Mouse (Mus musculus): ENCODE measurements around the gene Etv6. TPM values are rescaled to one million over a fixed set of nuclear protein-coding genes. Genes with fewer than 3 reads are reported as not detected.

Gene Etv6
- polyA plus RNA-seq, 1 experiment: 16.2 TPM

DNA sequence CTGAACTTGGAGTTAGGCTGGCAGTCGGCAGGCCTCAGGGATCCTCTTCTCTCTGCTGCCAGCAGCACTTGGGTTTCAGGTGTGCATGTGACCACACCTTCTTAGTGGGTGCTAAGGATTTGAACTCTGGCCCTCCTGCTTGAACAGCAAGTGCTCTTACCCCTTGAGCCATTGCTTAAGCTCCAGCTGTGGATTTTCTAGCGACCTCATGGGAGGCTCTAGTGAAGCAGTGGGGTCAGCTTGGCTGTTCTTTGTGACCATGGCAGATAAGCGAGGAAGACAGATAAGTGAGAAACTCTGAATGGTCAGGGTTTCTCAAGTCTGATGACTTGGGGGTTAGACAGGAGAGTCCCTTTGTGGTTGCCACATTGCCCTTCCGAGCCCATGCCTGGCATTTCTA lies 55.4 kb downstream of the Etv6 start:
- no peak overlapping the region for H3K27ac ChIP-seq (ENCODE audit: insufficient read depth, low read depth, low read length)
- H3K36me3 ChIP-seq (ENCODE audit: control insufficient read depth, insufficient read depth, low read length): peaks cover 5% of the 10 kb centered on the region; the same call in 1 of the 2 replicates
- peaks cover 18% of the 10 kb centered on the region; the same call in 1 of the 2 replicates for H3K4me1 ChIP-seq (ENCODE audit: control insufficient read depth, insufficient read depth, insufficient read length, low read length)
- 48% methylated on average over 4 of the region's 4 CpGs for WGBS
- H3K4me3 ChIP-seq (ENCODE audit: low read depth, low read length): no peak overlapping the region
- H3K27me3 ChIP-seq (ENCODE audit: control insufficient read depth, insufficient read depth, low read length): no peaks in the 10 kb centered on the region
- no peak for TF ChIP-seq POLR2A (IDR thresholded peaks at IDR 0.05; ENCODE audit: low read depth, low read length)
- TF ChIP-seq CTCF (IDR thresholded peaks at IDR 0.05; ENCODE audit: extremely low read depth, insufficient read length, insufficient replicate concordance, low read depth, low read length): no peak

DNA sequence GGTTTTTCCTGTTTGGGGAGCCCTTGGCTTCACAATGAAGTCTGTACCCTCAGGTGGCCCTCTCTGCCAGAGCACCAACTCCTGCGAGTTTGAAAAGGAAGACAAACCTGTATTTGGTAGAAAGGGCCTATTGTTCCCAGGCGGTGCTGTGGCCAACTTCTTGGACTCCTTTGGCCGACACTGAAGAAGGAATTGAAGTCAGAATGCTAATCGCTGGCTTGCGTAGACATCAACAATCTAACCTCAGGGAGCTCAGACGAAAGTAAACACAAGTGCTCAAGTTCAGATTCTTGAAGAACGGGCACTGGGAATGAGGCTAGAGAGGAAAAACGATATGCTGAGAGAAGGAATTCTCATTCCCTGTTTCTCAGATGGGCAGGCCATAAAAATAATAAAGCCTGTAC lies 55.9 kb downstream of the Etv6 start:
- Histone ChIP-seq H3K27ac (ENCODE audit: insufficient read depth, low read depth, low read length) (no peak overlapping the region), H3K4me1 (ENCODE audit: control insufficient read depth, insufficient read depth, insufficient read length, low read length) (peaks cover 18% of the 10 kb centered on the region; the same call in 1 of the 2 replicates), H3K27me3 (ENCODE audit: control insufficient read depth, insufficient read depth, low read length) (no peaks in the 10 kb centered on the region), H3K4me3 (ENCODE audit: low read depth, low read length) (no peak overlapping the region), H3K36me3 (ENCODE audit: control insufficient read depth, insufficient read depth, low read length) (peaks cover 5% of the 10 kb centered on the region; the same call in 1 of the 2 replicates)
- 23% methylated on average over 8 of the region's 8 CpGs for WGBS
- TF ChIP-seq CTCF (IDR thresholded peaks at IDR 0.05; ENCODE audit: extremely low read depth, insufficient read length, insufficient replicate concordance, low read depth, low read length): no peak

DNA sequence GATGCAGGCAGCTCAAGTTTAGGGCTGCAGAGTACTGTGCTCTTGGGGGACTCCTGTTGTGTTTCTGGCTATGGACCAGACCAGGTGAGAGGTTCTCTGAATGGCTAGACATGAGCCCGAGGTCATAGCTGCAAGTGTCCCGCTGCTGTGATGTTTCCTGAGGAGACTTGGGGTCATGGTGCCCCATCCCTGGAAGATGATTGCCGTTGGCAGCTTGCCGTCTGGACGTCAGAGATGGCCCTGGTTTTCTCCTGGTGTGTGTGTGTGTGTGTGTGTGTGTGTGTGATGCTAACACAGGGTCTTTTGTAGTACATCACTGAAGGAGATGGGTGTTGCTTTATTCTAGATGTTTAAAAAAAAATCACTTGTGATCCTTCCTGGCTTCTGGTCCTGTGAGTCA lies 58.6 kb downstream of the Etv6 start:
- Histone ChIP-seq H3K4me1 (ENCODE audit: control insufficient read depth, insufficient read depth, insufficient read length, low read length) (peaks cover 18% of the 10 kb centered on the region; the same call in 1 of the 2 replicates), H3K27me3 (ENCODE audit: control insufficient read depth, insufficient read depth, low read length) (no peaks in the 10 kb centered on the region), H3K4me3 (ENCODE audit: low read depth, low read length) (no peak overlapping the region), H3K27ac (ENCODE audit: insufficient read depth, low read depth, low read length) (no peak overlapping the region), H3K36me3 (ENCODE audit: control insufficient read depth, insufficient read depth, low read length) (peaks cover 5% of the 10 kb centered on the region; the same call in 1 of the 2 replicates)
- WGBS: 88% methylated on average over 5 of the region's 5 CpGs
- TF ChIP-seq CTCF (IDR thresholded peaks at IDR 0.05; ENCODE audit: extremely low read depth, insufficient read length, insufficient replicate concordance, low read depth, low read length) (no peak), POLR2A (IDR thresholded peaks at IDR 0.05; ENCODE audit: low read depth, low read length) (no peak)

DNA sequence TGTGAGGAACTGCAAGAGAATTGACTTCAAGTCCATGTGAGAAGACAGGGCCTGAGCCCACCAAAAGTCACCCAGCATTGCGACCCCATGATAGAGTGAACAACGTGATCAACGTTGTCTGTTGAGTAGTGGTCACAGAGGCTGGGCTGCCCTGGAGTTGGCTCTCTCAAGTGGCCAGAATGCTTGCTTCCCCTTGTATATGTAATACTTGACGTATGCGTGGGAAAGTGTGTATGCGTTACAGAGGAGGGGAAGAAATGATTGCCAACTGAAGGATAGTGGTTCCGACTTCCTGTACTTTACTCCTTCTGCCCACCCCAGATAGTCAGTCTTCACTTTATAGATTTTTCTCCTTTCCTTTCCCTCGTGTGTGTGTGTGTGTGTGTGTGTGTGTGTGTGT lies 59.1 kb downstream of the Etv6 start:
- Histone ChIP-seq H3K27me3 (ENCODE audit: control insufficient read depth, insufficient read depth, low read length) (no peaks in the 10 kb centered on the region), H3K36me3 (ENCODE audit: control insufficient read depth, insufficient read depth, low read length) (peaks cover 5% of the 10 kb centered on the region; the same call in 1 of the 2 replicates), H3K27ac (ENCODE audit: insufficient read depth, low read depth, low read length) (no peak overlapping the region), H3K4me3 (ENCODE audit: low read depth, low read length) (no peak overlapping the region), H3K4me1 (ENCODE audit: control insufficient read depth, insufficient read depth, insufficient read length, low read length) (peaks cover 17% of the 10 kb centered on the region; the same call in 1 of the 2 replicates)
- no peak for TF ChIP-seq POLR2A (IDR thresholded peaks at IDR 0.05; ENCODE audit: low read depth, low read length)
- TF ChIP-seq CTCF (IDR thresholded peaks at IDR 0.05; ENCODE audit: extremely low read depth, insufficient read length, insufficient replicate concordance, low read depth, low read length): no peak
- 73% methylated on average over 8 of the region's 8 CpGs for WGBS

DNA sequence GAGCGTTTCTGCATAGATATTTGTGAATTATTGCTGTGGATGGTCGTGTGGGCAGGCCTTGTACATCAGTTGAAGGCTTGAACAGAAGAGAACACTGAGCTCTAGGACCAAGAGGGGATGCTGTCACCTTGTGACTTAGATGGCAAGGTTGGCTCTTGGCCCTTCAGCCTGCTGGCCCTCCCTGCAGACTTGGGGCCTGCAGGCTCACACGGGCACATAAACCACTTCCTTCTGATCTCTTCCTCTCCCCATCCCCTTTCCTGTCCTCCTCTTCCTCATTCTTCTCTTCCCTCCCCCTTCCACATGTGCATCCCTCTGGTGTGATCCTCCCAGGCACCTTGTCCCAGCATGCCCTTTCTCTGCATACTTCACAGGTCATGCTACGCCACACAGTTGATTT lies 60.1 kb downstream of the Etv6 start:
- TF ChIP-seq CTCF (IDR thresholded peaks at IDR 0.05; ENCODE audit: extremely low read depth, insufficient read length, insufficient replicate concordance, low read depth, low read length) (no peak), POLR2A (IDR thresholded peaks at IDR 0.05; ENCODE audit: low read depth, low read length) (no peak)
- Histone ChIP-seq H3K27ac (ENCODE audit: insufficient read depth, low read depth, low read length) (no peak overlapping the region), H3K4me1 (ENCODE audit: control insufficient read depth, insufficient read depth, insufficient read length, low read length) (peaks cover 9% of the 10 kb centered on the region; the same call in 1 of the 2 replicates), H3K27me3 (ENCODE audit: control insufficient read depth, insufficient read depth, low read length) (no peaks in the 10 kb centered on the region), H3K36me3 (ENCODE audit: control insufficient read depth, insufficient read depth, low read length) (peaks cover 5% of the 10 kb centered on the region; the same call in 1 of the 2 replicates), H3K4me3 (ENCODE audit: low read depth, low read length) (no peak overlapping the region)
- WGBS: 65% methylated on average over 4 of the region's 4 CpGs

DNA sequence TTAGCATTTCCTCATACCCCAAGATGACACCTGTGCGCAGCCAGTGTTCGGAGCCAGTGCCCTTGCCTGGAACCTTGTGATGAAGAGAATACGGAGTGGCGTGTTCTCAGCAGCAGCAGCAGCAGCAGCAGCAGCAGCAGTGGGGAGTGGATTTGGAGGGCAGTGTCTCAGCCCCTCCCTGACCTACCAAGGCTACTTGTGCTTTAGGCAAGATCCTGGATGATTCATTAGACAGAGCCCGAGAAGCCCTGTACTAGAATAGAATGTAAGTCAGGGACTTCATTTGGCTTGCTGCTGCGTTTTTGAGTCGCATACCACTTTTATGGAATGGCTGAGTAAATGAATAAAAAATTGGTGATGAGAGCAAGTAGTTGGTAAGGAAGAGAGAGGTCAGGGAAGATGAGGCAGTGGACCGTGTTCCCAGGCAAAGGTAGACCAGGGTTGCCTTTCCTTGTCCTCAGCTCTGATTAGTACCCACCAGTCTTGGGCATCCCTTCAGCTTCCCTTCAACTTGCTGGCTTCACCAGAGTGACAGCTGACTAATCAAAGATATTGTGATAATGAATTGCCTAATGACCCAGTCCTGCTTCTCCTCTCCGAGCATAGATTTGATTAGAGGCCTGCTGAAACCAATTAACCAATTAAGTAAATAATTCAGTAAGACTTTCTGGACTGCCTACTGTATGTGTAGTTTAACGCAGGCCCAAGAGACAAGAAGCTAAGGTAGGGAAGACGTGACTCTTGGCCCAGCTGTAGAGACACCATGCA lies 64.7 kb downstream of the Etv6 start:
- no peaks in the 10 kb centered on the region for H3K36me3 ChIP-seq (ENCODE audit: control insufficient read depth, insufficient read depth, low read length)
- H3K27ac ChIP-seq (ENCODE audit: insufficient read depth, low read depth, low read length): no peak overlapping the region
- H3K27me3 ChIP-seq (ENCODE audit: control insufficient read depth, insufficient read depth, low read length): no peaks in the 10 kb centered on the region
- TF ChIP-seq CTCF (IDR thresholded peaks at IDR 0.05; ENCODE audit: extremely low read depth, insufficient read length, insufficient replicate concordance, low read depth, low read length): no peak
- TF ChIP-seq POLR2A (IDR thresholded peaks at IDR 0.05; ENCODE audit: low read depth, low read length): no peak
- H3K4me1 ChIP-seq (ENCODE audit: control insufficient read depth, insufficient read depth, insufficient read length, low read length): peaks cover 10% of the 10 kb centered on the region; the same call in 1 of the 2 replicates
- H3K4me3 ChIP-seq (ENCODE audit: low read depth, low read length): no peak overlapping the region
- WGBS: 83% methylated on average over 11 of the region's 11 CpGs

DNA sequence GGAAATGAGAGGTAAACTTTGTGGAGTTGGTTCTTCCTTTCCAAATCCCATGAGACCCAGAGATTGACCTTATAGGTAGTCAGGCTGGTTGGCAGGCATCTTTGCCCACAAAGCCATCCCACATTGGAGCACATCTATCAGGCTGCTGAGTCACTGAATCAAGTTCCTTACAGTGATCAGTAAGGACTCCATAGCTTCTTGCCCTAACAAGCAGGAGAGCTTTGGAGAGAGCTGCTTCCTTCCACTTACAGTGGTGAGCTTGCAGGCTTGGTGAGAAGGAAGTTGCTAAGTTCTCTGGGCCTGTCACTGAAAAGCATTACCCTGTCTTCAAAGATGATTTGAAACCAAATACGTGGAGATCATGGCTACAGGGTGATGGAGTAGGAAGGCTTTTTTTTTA lies 66.9 kb downstream of the Etv6 start:
- Histone ChIP-seq H3K27me3 (ENCODE audit: control insufficient read depth, insufficient read depth, low read length) (no peaks in the 10 kb centered on the region), H3K4me3 (ENCODE audit: low read depth, low read length) (no peak overlapping the region), H3K36me3 (ENCODE audit: control insufficient read depth, insufficient read depth, low read length) (no peaks in the 10 kb centered on the region), H3K27ac (ENCODE audit: insufficient read depth, low read depth, low read length) (no peak overlapping the region), H3K4me1 (ENCODE audit: control insufficient read depth, insufficient read depth, insufficient read length, low read length) (peaks cover 25% of the 10 kb centered on the region; the same call in 1 of the 2 replicates)
- WGBS: 84% methylated on average over 1 of the region's 1 CpGs
- TF ChIP-seq CTCF (IDR thresholded peaks at IDR 0.05; ENCODE audit: extremely low read depth, insufficient read length, insufficient replicate concordance, low read depth, low read length) (no peak), POLR2A (IDR thresholded peaks at IDR 0.05; ENCODE audit: low read depth, low read length) (no peak)
